In genomic region chr12:70532225-70532624, GRCm38 (mm10) we compare ENCODE assay signal across 25 mouse cellular contexts.
DNase-seq lines count a peak whose midpoint lies in the region; ATAC-seq and TF ChIP-seq lines count a peak whose summit lies in the region.
"Had no signal": no experiment of that assay in that cellular context is flagged by ENCODE, and none has a peak within 500 bp of the region (broad histone marks: within the 10 kb centered on the region; RNA-seq: fewer than 3 reads in every experiment).

No protein-coding gene starts in this region.

- no peak for DNase-seq in heart, postnatal 0 days (ENCODE audit: low spot score)
- DNase-seq in heart, adult 8-10 months (ENCODE audit: low spot score) = no peak
- no peak for DNase-seq in adipocyte (ENCODE audit: low spot score)
- DNase-seq: adrenal gland, postnatal 14 days; cerebellum, adult 8-10 months; cerebellum, postnatal 36 days; kidney, adult 18-20 months; lung, postnatal 36 days; retina, postnatal 1 day; right cerebral cortex, postnatal 25 days; spleen, adult 18-20 months; thymus, postnatal 14 days had no signal

- TF ChIP-seq CTCF in heart, postnatal 0 days (IDR thresholded peaks at IDR 0.05; ENCODE audit: low read depth) = no peak

- H3K4me3 ChIP-seq in heart, postnatal 0 days (ENCODE audit: low read depth, low read length) = no peak overlapping the region
- no peak overlapping the region for H3K4me3 ChIP-seq in embryonic facial prominence, embryonic 13.5 days
- no peak overlapping the region for H3K4me3 ChIP-seq in embryonic facial prominence, embryonic 15.5 days (replicated peaks)
- H3K4me3 ChIP-seq in limb, embryonic 15.5 days = no peak overlapping the region
- no peak overlapping the region for H3K4me3 ChIP-seq in hindbrain, embryonic 12.5 days
- H3K4me3 ChIP-seq: erythroblast, embryonic 14.5 days; forebrain, embryonic 12.5 days; heart, embryonic 15.5 days; left cerebral cortex, adult 2 months; megakaryocyte, embryonic 14.5 days; midbrain, embryonic 13.5 days had no signal

- no peak for ATAC-seq in heart, postnatal 0 days (ENCODE audit: insufficient read depth, low read depth)
- ATAC-seq in embryonic facial prominence, embryonic 13.5 days (ENCODE audit: insufficient number of reproducible peaks, insufficient read depth, low FRiP score, low TSS enrichment, low read depth) = no peak
- ATAC-seq in embryonic facial prominence, embryonic 15.5 days (ENCODE audit: insufficient number of reproducible peaks, low FRiP score, low TSS enrichment, low read depth) = 0 out of 2 replicates have a peak, but pooled peaks have one; percentile 47
- ATAC-seq in limb, embryonic 15.5 days (ENCODE audit: insufficient number of reproducible peaks, low FRiP score, low TSS enrichment, low read depth) = no peak
- no peak for ATAC-seq in hindbrain, embryonic 12.5 days (ENCODE audit: low FRiP score)
- ATAC-seq: hindbrain, embryonic 16.5 days; midbrain, embryonic 13.5 days had no signal

- no peaks in the 10 kb centered on the region for H3K36me3 ChIP-seq in heart, postnatal 0 days (replicated peaks; ENCODE audit: control insufficient read depth, insufficient read depth, low read length)
- no peaks in the 10 kb centered on the region for H3K36me3 ChIP-seq in embryonic facial prominence, embryonic 13.5 days
- no peaks in the 10 kb centered on the region for H3K36me3 ChIP-seq in embryonic facial prominence, embryonic 15.5 days
- H3K36me3 ChIP-seq in limb, embryonic 15.5 days = no peaks in the 10 kb centered on the region
- H3K36me3 ChIP-seq in hindbrain, embryonic 12.5 days = no peaks in the 10 kb centered on the region
- H3K36me3 ChIP-seq: forebrain, embryonic 12.5 days; heart, embryonic 15.5 days; midbrain, embryonic 13.5 days had no signal

- no peaks in the 10 kb centered on the region; the same call in 1 of the 2 replicates for H3K4me1 ChIP-seq in heart, postnatal 0 days (ENCODE audit: control insufficient read depth, insufficient read depth)
- peaks cover 18% of the 10 kb centered on the region for H3K4me1 ChIP-seq in embryonic facial prominence, embryonic 13.5 days
- H3K4me1 ChIP-seq in embryonic facial prominence, embryonic 15.5 days = peaks cover 22% of the 10 kb centered on the region
- H3K4me1 ChIP-seq in limb, embryonic 15.5 days = peaks cover 16% of the 10 kb centered on the region
- H3K4me1 ChIP-seq in hindbrain, embryonic 12.5 days = 0 out of 2 replicates have a peak, but pooled peaks cover 4% of the 10 kb centered on the region
- H3K4me1 ChIP-seq: heart, embryonic 15.5 days; megakaryocyte, embryonic 14.5 days had no signal

- no peak overlapping the region for H3K9ac ChIP-seq in heart, postnatal 0 days (replicated peaks; ENCODE audit: low read depth, low read length)
- H3K9ac ChIP-seq in embryonic facial prominence, embryonic 13.5 days = no peak overlapping the region
- H3K9ac ChIP-seq in embryonic facial prominence, embryonic 15.5 days = no peak overlapping the region
- H3K9ac ChIP-seq in limb, embryonic 15.5 days = no peak overlapping the region
- no peak overlapping the region for H3K9ac ChIP-seq in hindbrain, embryonic 12.5 days
- H3K9ac ChIP-seq: forebrain, embryonic 12.5 days; heart, embryonic 15.5 days; liver, embryonic 14.5 days; lung, embryonic 14.5 days; midbrain, embryonic 13.5 days had no signal

- no peaks in the 10 kb centered on the region for H3K27me3 ChIP-seq in heart, postnatal 0 days (ENCODE audit: control insufficient read depth, insufficient read depth, low read length)
- no peaks in the 10 kb centered on the region for H3K27me3 ChIP-seq in embryonic facial prominence, embryonic 13.5 days
- H3K27me3 ChIP-seq in embryonic facial prominence, embryonic 15.5 days = no peaks in the 10 kb centered on the region
- no peaks in the 10 kb centered on the region for H3K27me3 ChIP-seq in limb, embryonic 15.5 days
- H3K27me3 ChIP-seq in hindbrain, embryonic 12.5 days = no peaks in the 10 kb centered on the region
- H3K27me3 ChIP-seq: forebrain, embryonic 12.5 days; heart, embryonic 15.5 days; midbrain, embryonic 13.5 days had no signal

- TF ChIP-seq EP300 in heart, postnatal 0 days (IDR thresholded peaks at IDR 0.05; ENCODE audit: low read depth) = no peak

- no peaks in the 10 kb centered on the region for H3K9me3 ChIP-seq in heart, postnatal 0 days (replicated peaks; ENCODE audit: control insufficient read depth, low read length)
- H3K9me3 ChIP-seq in embryonic facial prominence, embryonic 13.5 days = no peaks in the 10 kb centered on the region
- H3K9me3 ChIP-seq in embryonic facial prominence, embryonic 15.5 days (replicated peaks) = no peaks in the 10 kb centered on the region
- H3K9me3 ChIP-seq in limb, embryonic 15.5 days = no peaks in the 10 kb centered on the region
- H3K9me3 ChIP-seq in hindbrain, embryonic 12.5 days (replicated peaks) = no peaks in the 10 kb centered on the region
- H3K9me3 ChIP-seq: forebrain, embryonic 12.5 days; heart, embryonic 15.5 days; megakaryocyte, embryonic 14.5 days; midbrain, embryonic 13.5 days had no signal

- no peak overlapping the region for H3K4me2 ChIP-seq in heart, postnatal 0 days (ENCODE audit: low read depth, low read length)
- H3K4me2 ChIP-seq in embryonic facial prominence, embryonic 13.5 days = peak overlapping the region; percentile 12; the same call in 1 of the 2 replicates
- peak overlapping the region; percentile 22; the same call in 1 of the 2 replicates for H3K4me2 ChIP-seq in embryonic facial prominence, embryonic 15.5 days (replicated peaks)
- no peak overlapping the region for H3K4me2 ChIP-seq in limb, embryonic 15.5 days
- no peak overlapping the region for H3K4me2 ChIP-seq in hindbrain, embryonic 12.5 days (replicated peaks)
- H3K4me2 ChIP-seq: forebrain, embryonic 12.5 days; heart, embryonic 15.5 days; lung, embryonic 14.5 days; midbrain, embryonic 13.5 days had no signal

- H3K27ac ChIP-seq in heart, postnatal 0 days (ENCODE audit: low read depth) = peak overlapping the region; percentile 60; the same call in 1 of the 2 replicates
- peak overlapping the region; percentile 84 for H3K27ac ChIP-seq in embryonic facial prominence, embryonic 13.5 days
- H3K27ac ChIP-seq in embryonic facial prominence, embryonic 15.5 days (replicated peaks) = peak overlapping the region; percentile 76
- peak overlapping the region; percentile 58 for H3K27ac ChIP-seq in limb, embryonic 15.5 days
- H3K27ac ChIP-seq in hindbrain, embryonic 12.5 days = no peak overlapping the region
- H3K27ac ChIP-seq: forebrain, embryonic 12.5 days; left cerebral cortex, adult 2 months; liver, embryonic 14.5 days; midbrain, embryonic 13.5 days had no signal

- WGBS in heart, postnatal 0 days = 67% methylated on average over 10 of the region's 10 CpGs
- 43% methylated on average over 10 of the region's 10 CpGs for WGBS in embryonic facial prominence, embryonic 13.5 days
- 37% methylated on average over 10 of the region's 10 CpGs for WGBS in embryonic facial prominence, embryonic 15.5 days
- 43% methylated on average over 10 of the region's 10 CpGs for WGBS in limb, embryonic 15.5 days
- WGBS in hindbrain, embryonic 12.5 days = 86% methylated on average over 10 of the region's 10 CpGs

Comparison
In these comparisons a context has a peak if more than half of its experiments do, and no peak if none do; other contexts are left out.
1. H3K4me2 ChIP-seq: peak in embryonic facial prominence, embryonic 13.5 days (single experiment) and embryonic facial prominence, embryonic 15.5 days (single experiment); none in heart, postnatal 0 days (single experiment), limb, embryonic 15.5 days (single experiment) and hindbrain, embryonic 12.5 days (single experiment).